Mouse (Mus musculus) forebrain, postnatal 0 days (tissue): ENCODE data around the gene Gmpr. TPM values are rescaled to one million over a fixed set of nuclear protein-coding genes. Genes with fewer than 3 reads are reported as not detected.

ENCODE experiments used
- ATAC-seq: fragments of 200-750 bp; cut with Nextera tagmentation; 2 replicates; pipeline ENCODE4 v1.8.0; 2017; ENCODE audit warnings: mild to moderate bottlenecking, moderate library complexity
- DNase-seq: peaks from one replicate; pipeline ENCODE4 v3.0.0-alpha.2; 2015
- H3K27ac ChIP-seq: fragments of 300-500 bp; sonication (generic); 2 replicates; pipeline ENCODE4 v1.5.1; 2014; ENCODE audit warnings: low read depth, mild to moderate bottlenecking, antibody characterized with exemption, low read length, moderate library complexity, mixed read lengths
- H3K27me3 ChIP-seq: fragments of 300-500 bp; sonication (generic); 2 replicates; pipeline ENCODE4 v1.6.1; 2014; ENCODE audit warnings: mild to moderate bottlenecking, low read length, mixed read lengths; ENCODE audit not compliant: insufficient read depth
- H3K36me3 ChIP-seq: fragments of 300-500 bp; sonication (generic); 2 replicates; pipeline ENCODE4 v1.6.1; 2014; ENCODE audit warnings: mild to moderate bottlenecking, moderate library complexity; ENCODE audit not compliant: insufficient read depth
- H3K4me1 ChIP-seq: fragments of 300-500 bp; sonication (generic); 2 replicates; pipeline ENCODE4 v1.6.1; 2014; ENCODE audit warnings: antibody characterized with exemption; ENCODE audit not compliant: insufficient read depth
- H3K4me2 ChIP-seq: fragments of 300-500 bp; sonication (generic); 2 replicates; pipeline ENCODE4 v1.6.1; 2014; ENCODE audit warnings: low read depth, mild to moderate bottlenecking, moderate library complexity
- H3K4me3 ChIP-seq: fragments of 300-500 bp; sonication (generic); 2 replicates; pipeline ENCODE4 v1.5.1; 2014; ENCODE audit warnings: low read depth, low read length, mixed read lengths
- H3K9ac ChIP-seq: fragments of 300-500 bp; sonication (generic); 2 replicates; pipeline ENCODE4 v1.6.1; 2014; ENCODE audit warnings: mild to moderate bottlenecking
- H3K9me3 ChIP-seq: fragments of 300-500 bp; sonication (generic); 2 replicates; pipeline ENCODE4 v1.6.1; 2016; ENCODE audit warnings: low read length
- CTCF ChIP-seq: sonication (generic); IDR thresholded peaks from 2 replicates; pipeline ENCODE4 v1.5.1; 2016; ENCODE audit warnings: antibody characterized with exemption, control low read depth, low read depth
- WGBS: fragments of 180-500 bp; shearing (Covaris S2); extraction: QIAGEN DNeasy Blood & Tissue Kit; methylation state at CpG from one replicate; pipeline ENCODE4 v1.1.7; 2014; 5-methylcytosine and 5-hydroxymethylcytosine counted together
- polyA plus RNA-seq: library from polyadenylated mRNA; unstranded; fragments of >200 nt; fragmentation: Nextera tagmentation; extraction: Ambion mirVana; gene quantifications from 2 replicates; pipeline ENCODE4 v1.2.1, GENCODE M21; 2015
- total RNA-seq: library from RNA; depleted of rRNA; stranded (reverse); fragments of >200 nt; gene quantifications from 2 replicates; pipeline ENCODE4 v1.2.3, GENCODE M21; 2014

The Gmpr gene
- total and polyA plus RNA-seq, 2 experiments from 2014 or later: 23.8 to 40.8 TPM

GRCm38 (mm10) chr13:45538532-45539204 lies 31.4 kb downstream of the Gmpr start:
- peak; percentile 95 for ATAC-seq
- peak; percentile 99 for TF ChIP-seq CTCF
- Histone ChIP-seq H3K4me1 (0 out of 2 replicates have a peak, but pooled peaks cover 4% of the 10 kb centered on the region), H3K36me3 (no peaks in the 10 kb centered on the region; the same call in 1 of the 2 replicates), H3K9ac (peak overlapping the region; percentile 53), H3K4me2 (peak overlapping the region; percentile 65), H3K27me3 (no peaks in the 10 kb centered on the region), H3K9me3 (no peaks in the 10 kb centered on the region), H3K27ac (peak overlapping the region; percentile 78), H3K4me3 (peak overlapping the region; percentile 36)
- 24% methylated on average over 10 of the region's 10 CpGs for WGBS
- DNase-seq: peak; percentile 91

DNA sequence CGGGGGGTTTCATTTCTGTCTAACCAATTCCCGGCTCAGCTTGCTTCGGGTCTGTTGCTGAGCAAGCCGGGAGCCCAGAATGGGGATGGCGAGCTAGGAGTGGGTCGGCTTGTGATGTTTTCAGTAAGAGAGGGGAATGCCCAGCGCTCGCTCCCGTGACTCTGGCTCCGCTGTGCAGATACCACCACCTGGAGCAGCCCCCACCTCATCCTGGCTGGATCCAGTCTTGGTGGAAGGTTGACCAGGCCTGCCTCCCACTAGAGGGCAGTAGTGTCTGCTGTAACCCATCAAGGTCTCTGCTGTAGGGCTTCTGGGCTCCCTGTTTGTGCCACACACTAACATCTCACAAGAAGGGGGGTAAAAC lies 31.9 kb downstream of the Gmpr start:
- Histone ChIP-seq H3K9me3 (no peaks in the 10 kb centered on the region), H3K4me1 (0 out of 2 replicates have a peak, but pooled peaks cover 4% of the 10 kb centered on the region), H3K27ac (peak overlapping the region; percentile 78), H3K9ac (peak overlapping the region; percentile 53), H3K4me3 (peak overlapping the region; percentile 36), H3K36me3 (no peaks in the 10 kb centered on the region; the same call in 1 of the 2 replicates), H3K4me2 (peak overlapping the region; percentile 65), H3K27me3 (no peaks in the 10 kb centered on the region)
- WGBS: 2% methylated on average over 10 of the region's 10 CpGs
- DNase-seq (peak; percentile 88), ATAC-seq (peak; percentile 93)
- peak; percentile 79 for TF ChIP-seq CTCF

- no peak overlapping the region for H3K4me2 ChIP-seq
- ATAC-seq (no peak), DNase-seq (no peak)
- no peak for TF ChIP-seq CTCF
- H3K4me1 ChIP-seq: no peaks in the 10 kb centered on the region
- no peak overlapping the region for H3K27ac ChIP-seq
- H3K36me3 ChIP-seq: peaks cover 4% of the 10 kb centered on the region; the same call in 1 of the 2 replicates
- no peaks in the 10 kb centered on the region for H3K27me3 ChIP-seq
- 90% methylated on average over 13 of the region's 13 CpGs for WGBS
- no peak overlapping the region for H3K4me3 ChIP-seq
- no peaks in the 10 kb centered on the region for H3K9me3 ChIP-seq
- no peak overlapping the region for H3K9ac ChIP-seq
Observed at GRCm38 (mm10) chr13:45545974-45546373, 38.7 kb downstream of the Gmpr start.

- peaks cover 4% of the 10 kb centered on the region; the same call in 1 of the 2 replicates for H3K36me3 ChIP-seq
- DNase-seq (no peak), ATAC-seq (no peak)
- TF ChIP-seq CTCF: no peak
- no peak overlapping the region for H3K27ac ChIP-seq
- H3K9me3 ChIP-seq: no peaks in the 10 kb centered on the region
- no peak overlapping the region for H3K4me2 ChIP-seq
- 83% methylated on average over 4 of the region's 4 CpGs for WGBS
- no peaks in the 10 kb centered on the region for H3K27me3 ChIP-seq
- H3K4me3 ChIP-seq: no peak overlapping the region
- no peaks in the 10 kb centered on the region for H3K4me1 ChIP-seq
- H3K9ac ChIP-seq: no peak overlapping the region
Observed at GRCm38 (mm10) chr13:45546946-45547345, 39.7 kb downstream of the Gmpr start.

GRCm38 (mm10) chr13:45547549-45547948 lies 40.3 kb downstream of the Gmpr start:
- TF ChIP-seq CTCF: no peak
- no peaks in the 10 kb centered on the region for H3K27me3 ChIP-seq

DNA sequence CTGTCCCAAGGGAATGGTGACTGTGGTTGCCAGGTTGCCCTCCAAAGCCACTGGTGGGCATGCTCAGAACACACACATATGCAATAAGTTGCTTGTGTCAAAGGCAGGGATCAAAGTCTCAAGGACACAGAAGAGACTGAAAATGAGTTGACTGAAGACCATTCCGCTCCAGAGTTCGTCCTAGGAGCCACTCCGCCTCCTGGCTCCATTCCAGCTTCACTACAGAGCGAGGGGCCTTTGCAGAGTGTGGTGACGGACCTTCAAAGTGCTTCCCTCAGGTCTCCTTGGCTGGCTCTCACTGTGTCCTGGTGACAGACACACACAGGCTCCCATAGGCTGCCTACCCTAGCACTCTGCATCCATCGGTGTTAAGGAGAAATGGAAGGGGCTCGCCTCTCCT lies 46.4 kb downstream of the Gmpr start:
- Histone ChIP-seq H3K36me3 (peaks cover 11% of the 10 kb centered on the region; the same call in 1 of the 2 replicates), H3K27me3 (no peaks in the 10 kb centered on the region)
- TF ChIP-seq CTCF: no peak

More at GRCm38 (mm10) chr13:45547549-45547948, 40.3 kb downstream of the Gmpr start:
- Histone ChIP-seq H3K9ac (no peak overlapping the region), H3K36me3 (peaks cover 4% of the 10 kb centered on the region), H3K4me3 (no peak overlapping the region), H3K4me2 (no peak overlapping the region), H3K27ac (no peak overlapping the region), H3K9me3 (no peaks in the 10 kb centered on the region), H3K4me1 (no peaks in the 10 kb centered on the region)
- 82% methylated on average over 5 of the region's 5 CpGs for WGBS
- ATAC-seq (no peak), DNase-seq (no peak)

DNA sequence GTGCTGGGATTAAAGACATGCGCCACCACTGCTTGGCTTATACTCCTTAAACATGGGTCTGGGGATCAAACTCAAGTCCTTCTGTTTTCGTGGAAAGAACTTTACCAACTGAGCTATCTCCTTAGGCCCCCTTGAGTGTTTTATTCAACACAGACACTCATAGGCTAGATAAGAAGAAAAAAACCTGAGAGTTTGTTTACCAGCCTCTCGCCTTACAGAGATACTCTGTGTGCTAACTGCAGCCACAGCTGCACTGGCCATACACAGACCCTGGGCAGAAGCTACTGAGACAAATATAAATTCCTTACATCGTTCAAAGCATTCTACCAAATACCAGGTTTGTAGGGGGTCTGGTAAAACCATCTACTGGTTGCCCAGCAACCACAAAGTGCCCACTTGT lies 51.1 kb downstream of the Gmpr start:
- WGBS: 63% methylated on average over 4 of the region's 4 CpGs
- Histone ChIP-seq H3K36me3 (peaks cover 11% of the 10 kb centered on the region; the same call in 1 of the 2 replicates), H3K4me3 (no peak overlapping the region), H3K9me3 (no peaks in the 10 kb centered on the region), H3K4me2 (no peak overlapping the region), H3K27me3 (no peaks in the 10 kb centered on the region), H3K9ac (no peak overlapping the region), H3K27ac (no peak overlapping the region), H3K4me1 (0 out of 2 replicates have a peak, but pooled peaks cover 2% of the 10 kb centered on the region)
- ATAC-seq (no peak), DNase-seq (no peak)
- TF ChIP-seq CTCF: no peak

More for the DNA sequence above, 46.4 kb downstream of the Gmpr start:
- no peak overlapping the region for H3K9ac ChIP-seq
- H3K27ac ChIP-seq: no peak overlapping the region
- DNase-seq (no peak), ATAC-seq (no peak)
- WGBS: 37% methylated on average over 7 of the region's 7 CpGs
- H3K4me1 ChIP-seq: no peaks in the 10 kb centered on the region
- no peak overlapping the region for H3K4me2 ChIP-seq
- no peak overlapping the region for H3K4me3 ChIP-seq
- H3K9me3 ChIP-seq: no peaks in the 10 kb centered on the region
